Mouse (Mus musculus) erythroblast, embryonic 14.5 days (primary cell): ENCODE data around the gene Wdr20.

Experiments used
- GATA1 ChIP-seq: IDR thresholded peaks from 2 replicates; pipeline ENCODE4 v1.6.1; 2012; ENCODE audit warnings: low read length, inconsistent platforms, mixed read lengths
- TAL1 ChIP-seq: IDR thresholded peaks from 3 replicates; pipeline ENCODE4 v1.6.1; 2012; ENCODE audit warnings: low read length, inconsistent platforms, mixed read lengths

- TF ChIP-seq GATA1 (no peak), TAL1 (no peak)
These were observed 42.0 kb upstream of the Wdr20 start for GRCm38 (mm10) chr12:110695676-110696171.
